Mouse (Mus musculus) lung, adult 2 months (tissue): ENCODE data around the gene Arhgap23.

Experiments
- CTCF ChIP-seq: fragments of 200-500 bp; IDR thresholded peaks from 2 replicates; pipeline ENCODE4 v1.5.1; 2011; ENCODE audit warnings: mild to moderate bottlenecking, low read length, control low read depth; ENCODE audit not compliant: insufficient read depth
- POLR2A ChIP-seq: fragments of 200-500 bp; IDR thresholded peaks from 2 replicates; pipeline ENCODE4 v1.6.1; 2011; ENCODE audit warnings: low read depth, mild to moderate bottlenecking, control low read depth, low read length, borderline replicate concordance; ENCODE audit errors: extremely low read depth

DNA sequence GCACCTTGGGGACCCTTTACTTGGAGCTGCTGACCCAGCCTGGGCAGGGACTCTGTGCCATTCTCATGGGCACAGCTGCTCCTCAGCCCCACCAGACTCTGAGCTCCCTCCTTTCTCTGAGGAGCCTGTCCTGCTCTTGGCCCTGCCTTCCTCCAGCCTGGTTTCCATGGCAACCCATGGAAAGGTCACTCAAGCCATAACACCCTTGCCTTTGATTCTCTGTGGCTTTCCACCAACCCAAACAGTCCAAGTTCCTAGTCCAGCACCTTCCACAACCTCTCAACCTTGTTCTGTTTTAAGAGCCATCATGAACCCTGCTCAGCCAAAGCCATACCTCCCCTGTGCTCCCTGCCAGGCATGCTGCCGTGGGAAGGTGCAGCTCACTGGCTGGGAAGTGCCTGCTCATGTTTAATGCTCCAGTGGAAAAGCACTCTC is 108.5 kb downstream of the Arhgap23 start:
- TF ChIP-seq POLR2A = no peak
- no peak for TF ChIP-seq CTCF
